Mouse (Mus musculus) fat pad, adult 2 months (tissue): ENCODE measurements at regions not wholly inside any gene's neighbourhood (a gene's known extent, or its start where the extent isn't known, plus 50 kb on each side); places are given as distances from the start of the nearest gene placed in this dataset.

Source experiments
- DNase-seq: peaks from one replicate; pipeline ENCODE4 v3.0.0-alpha.2; 2011; ENCODE audit warnings: low read depth, low spot score; ENCODE audit errors: extremely low read depth

GRCm38 (mm10) chr8:36031966-36032719 lies 266.6 kb downstream of the Gm19410 start:
- peak; percentile 59 for DNase-seq

- no peak for DNase-seq
Observed at GRCm38 (mm10) chr8:36035339-36035738, 269.7 kb downstream of the Gm19410 start.

- DNase-seq, result no peak
Observed at GRCm38 (mm10) chr8:36036271-36036670, 270.7 kb downstream of the Gm19410 start.

DNA sequence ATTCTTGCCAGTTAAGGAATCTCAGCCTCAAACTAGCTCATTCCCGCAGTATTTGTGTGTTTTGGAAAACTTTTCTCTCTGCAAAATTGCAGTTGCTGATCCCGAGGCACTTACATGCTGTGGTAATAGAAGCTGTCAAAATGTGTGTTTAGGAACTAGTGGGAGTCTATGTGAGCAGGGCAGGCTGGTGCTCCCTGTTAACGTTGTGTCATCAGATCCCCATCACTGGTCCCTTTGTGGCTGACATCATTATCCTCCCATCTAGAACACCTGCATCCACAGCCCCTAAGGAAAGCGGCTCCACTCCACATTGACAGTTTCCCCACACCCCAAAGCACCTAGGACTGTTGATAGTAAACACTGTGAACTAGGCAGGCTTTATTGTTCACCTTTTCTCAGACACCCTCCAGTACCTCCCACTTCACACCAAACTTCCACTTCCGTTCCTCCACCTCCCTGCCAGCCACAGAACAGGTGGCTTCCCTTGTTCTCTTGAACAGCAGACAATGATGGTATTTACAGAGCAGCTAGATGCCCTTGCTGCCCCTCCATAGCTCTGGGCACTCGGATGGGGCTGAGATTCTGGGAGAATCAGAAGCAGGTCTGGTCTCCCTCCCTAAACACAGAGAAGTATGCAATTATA lies 275.8 kb downstream of the Gm19410 start:
- no peak for DNase-seq

DNA sequence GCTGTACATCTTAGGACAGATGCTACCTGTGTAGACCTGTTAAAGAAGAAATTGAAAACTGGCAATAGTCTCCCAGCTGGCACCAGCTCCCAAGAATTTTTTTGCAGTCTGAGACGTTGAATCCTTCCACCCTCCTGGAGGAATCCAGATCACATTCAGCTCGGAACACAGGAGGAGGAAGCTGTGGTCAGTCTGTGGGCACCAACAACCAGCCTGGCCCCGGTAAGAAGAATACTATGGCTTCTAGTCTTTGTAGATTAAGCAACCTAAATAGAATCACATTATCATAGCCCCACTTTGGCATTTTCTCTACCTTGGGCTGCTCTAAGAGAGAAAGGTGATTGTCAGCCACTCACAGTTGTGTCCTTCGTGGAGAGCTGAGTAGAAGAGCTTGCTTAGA lies 277.0 kb downstream of the Gm19410 start:
- no peak for DNase-seq
